Mouse (Mus musculus) liver, adult 2 months (tissue): ENCODE results near the gene Trip11. TPM values are rescaled to one million over a fixed set of nuclear protein-coding genes. Genes with fewer than 3 reads are reported as not detected.
"Not testable (repeated sequence)": the region's sequence is repeated elsewhere in the genome, so short reads cannot be mapped to it uniquely, and the experiment has no call there.

ENCODE experiments used
- DNase-seq: peaks from one replicate; pipeline ENCODE4 v3.0.0-alpha.2; 2011; ENCODE audit warnings: low read depth, low spot score; ENCODE audit errors: extremely low read depth
- H3K27ac ChIP-seq: fragments of 200-500 bp; replicated peaks from 2 replicates; pipeline ENCODE4 v1.5.1; 2012; ENCODE audit warnings: low read depth, mild to moderate bottlenecking, control low read depth, inconsistent platforms, low read length; ENCODE audit not compliant: insufficient read depth
- H3K27me3 ChIP-seq: fragments of 200-500 bp; 2 replicates; pipeline ENCODE4 v1.6.1; 2012; ENCODE audit warnings: mild to moderate bottlenecking, moderate library complexity, low read length, inconsistent platforms; ENCODE audit not compliant: control insufficient read depth, insufficient read depth
- H3K36me3 ChIP-seq: fragments of 200-500 bp; 2 replicates; pipeline ENCODE4 v1.6.1; 2012; ENCODE audit warnings: low read length, inconsistent platforms; ENCODE audit not compliant: control insufficient read depth, insufficient read depth
- H3K4me1 ChIP-seq: fragments of 200-500 bp; 2 replicates; pipeline ENCODE4 v1.6.1; 2011; ENCODE audit warnings: low read length; ENCODE audit not compliant: control insufficient read depth, insufficient read depth
- H3K4me3 ChIP-seq: fragments of 200-500 bp; 2 replicates; pipeline ENCODE4 v1.5.1; 2011; ENCODE audit warnings: low read depth, mild to moderate bottlenecking, control low read depth, low read length, moderate library complexity; ENCODE audit not compliant: insufficient read depth
- H3K79me2 ChIP-seq: fragments of 200-500 bp; 2 replicates; pipeline ENCODE4 v1.6.1; 2012; ENCODE audit warnings: inconsistent platforms, mild to moderate bottlenecking, low read length, moderate library complexity; ENCODE audit not compliant: control insufficient read depth, insufficient read depth
- H3K9ac ChIP-seq: fragments of 200-500 bp; 2 replicates; pipeline ENCODE4 v1.6.1; 2012; ENCODE audit warnings: low read depth, mild to moderate bottlenecking, control low read depth, inconsistent platforms, low read length
- CTCF ChIP-seq: fragments of 200-500 bp; IDR thresholded peaks from 2 replicates; pipeline ENCODE4 v1.5.1; 2011; ENCODE audit warnings: low read depth, low read length, control low read depth
- POLR2A ChIP-seq: fragments of 200-500 bp; IDR thresholded peaks from 2 replicates; pipeline ENCODE4 v1.6.1; 2011; ENCODE audit warnings: low read length, control low read depth; ENCODE audit not compliant: insufficient read depth; ENCODE audit errors: extremely low read depth
- WGBS: fragments of 180-500 bp; shearing (Covaris S2); methylation state at CpG from one replicate; pipeline ENCODE4 v1.1.7; 2018; 5-methylcytosine and 5-hydroxymethylcytosine counted together
- polyA plus RNA-seq: library from polyadenylated mRNA; depleted of rRNA; stranded (reverse); fragments of >200 nt; gene quantifications from 2 replicates; pipeline ENCODE4 v1.2.3, GENCODE M21; 2012; rRNA removed
- total RNA-seq: library from RNA; depleted of rRNA; stranded (reverse); fragments of >200 nt; gene quantifications from 2 replicates; pipeline ENCODE4 v1.2.3, GENCODE M21; 2014; rRNA removed

The Trip11 gene
- total RNA-seq (12.4 and 14.8 TPM in 2 replicates), polyA plus RNA-seq (1.9 and 2.5 TPM in 2 replicates)

DNA sequence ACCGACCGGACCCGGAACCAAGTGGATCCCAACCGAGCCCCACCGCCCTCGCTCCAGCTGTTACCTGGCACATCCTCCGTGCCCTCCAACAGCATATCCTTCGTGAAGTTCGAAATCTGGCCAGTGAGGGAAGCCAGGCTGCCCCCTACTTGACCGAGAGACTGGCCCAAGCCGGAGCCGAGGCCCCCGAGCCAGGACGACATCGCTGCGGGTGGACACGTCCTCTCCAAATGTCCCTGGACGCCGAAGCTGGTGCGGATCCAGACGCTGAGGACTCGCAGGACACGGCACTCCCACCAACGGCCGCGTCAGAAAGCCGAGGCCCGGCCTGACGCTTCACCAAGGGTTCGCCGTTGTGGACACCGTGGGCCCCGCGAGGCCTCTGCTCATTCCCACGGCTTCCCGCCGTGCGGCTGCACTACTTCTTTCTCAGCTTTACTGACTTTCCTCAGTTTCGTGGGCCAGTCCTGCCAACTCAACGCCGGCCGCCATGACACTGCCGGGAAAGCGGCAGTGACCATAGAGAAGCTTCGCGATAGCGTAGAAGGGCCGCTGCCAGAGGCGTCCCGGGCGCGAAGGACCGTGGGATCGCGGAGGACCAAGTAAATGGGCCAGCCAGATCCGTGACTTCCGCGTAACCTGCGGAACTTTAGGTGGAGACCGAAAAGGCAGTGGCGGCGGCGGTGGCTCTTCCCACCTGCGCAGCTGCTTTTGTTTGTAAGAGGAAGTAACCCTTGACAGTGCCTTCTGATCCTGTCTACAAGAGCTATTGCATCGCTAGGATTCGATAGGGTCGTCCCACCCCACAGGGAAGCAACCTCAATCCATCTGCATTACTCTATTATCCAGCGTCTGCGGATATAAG is at the start of gene Trip11:
TSS of gene Trip11 (minus strand) at position 642 of the 865 bp plus-strand sequence.
- under 1% methylated on average over 69 of the region's 69 CpGs for WGBS
- H3K4me3 ChIP-seq, result peak within 1 kb of the TSS; percentile 93
- H3K36me3 ChIP-seq, result 0 out of 2 replicates have a peak, but pooled peaks cover 4% of the 10 kb centered on the region
- H3K4me1 ChIP-seq, result peaks cover 8% of the 10 kb centered on the region
- H3K27ac ChIP-seq, result peak within 1 kb of the TSS; percentile 92
- peaks cover 24% of the 10 kb centered on the region for H3K79me2 ChIP-seq
- peak; percentile 86 for DNase-seq
- no peaks in the 10 kb centered on the region for H3K27me3 ChIP-seq
- H3K9ac ChIP-seq, result peak within 1 kb of the TSS; percentile 94
- TF ChIP-seq CTCF (no peak), POLR2A (peak; percentile 62)

DNA sequence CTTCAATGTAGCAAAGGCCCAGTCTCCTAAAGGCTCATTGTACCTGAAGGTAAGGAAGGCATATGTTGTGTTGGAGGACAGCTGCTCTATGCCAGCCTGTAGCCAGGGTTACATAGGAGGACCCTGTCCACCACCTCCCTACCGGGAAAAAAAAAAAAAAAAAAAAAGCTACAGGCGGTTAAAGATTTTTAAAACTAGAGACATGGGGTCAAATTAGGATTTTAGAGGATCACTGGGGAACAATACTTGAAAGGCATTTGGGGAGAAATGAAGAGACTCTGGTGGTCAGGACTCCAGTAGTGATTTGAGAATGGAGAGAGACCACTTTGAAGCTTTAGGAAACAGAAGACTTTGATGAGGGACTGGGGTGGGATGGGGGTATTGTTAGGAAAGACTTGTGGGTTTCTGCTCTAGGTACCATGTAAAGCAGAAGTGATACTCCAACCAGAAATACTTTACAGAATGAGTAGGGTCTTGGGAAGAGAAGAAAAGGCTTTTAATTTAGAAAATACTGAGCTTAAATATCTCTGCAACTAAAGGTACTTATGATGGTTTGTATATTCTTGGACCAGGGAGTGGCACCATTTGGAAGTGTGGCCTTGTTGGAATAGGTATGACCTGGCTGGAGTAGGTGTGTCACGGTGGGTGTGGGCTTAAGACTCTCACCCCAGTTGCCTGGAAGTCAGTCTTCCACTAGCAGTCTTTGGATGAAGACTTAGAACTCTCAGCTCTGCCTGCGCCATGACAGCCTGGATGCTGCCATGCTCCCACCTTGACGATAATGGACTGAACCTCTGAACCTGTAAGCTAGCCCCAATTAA is 46.1 kb upstream of the Trip11 start:
- not testable (repeated sequence) for H3K36me3 ChIP-seq, H3K4me1 ChIP-seq, H3K27ac ChIP-seq, DNase-seq, H3K27me3 ChIP-seq, H3K9ac ChIP-seq, H3K79me2 ChIP-seq
- H3K4me3 ChIP-seq, result 0 out of 2 replicates have a peak overlapping the region, but pooled peaks have one; percentile 21
- 93% methylated on average over 5 of the region's 5 CpGs for WGBS

- H3K79me2 ChIP-seq, result peaks cover 5% of the 10 kb centered on the region; the same call in 1 of the 2 replicates
- DNase-seq, result no peak
- no peaks in the 10 kb centered on the region for H3K36me3 ChIP-seq
- WGBS, result 39% methylated on average over 9 of the region's 9 CpGs
- H3K27me3 ChIP-seq, result no peaks in the 10 kb centered on the region
- H3K9ac ChIP-seq, result no peak overlapping the region
- peak overlapping the region; percentile 21; the same call in 1 of the 2 replicates for H3K4me3 ChIP-seq
- peaks cover 9% of the 10 kb centered on the region for H3K4me1 ChIP-seq
- no peak overlapping the region for H3K27ac ChIP-seq
- TF ChIP-seq POLR2A (no peak), CTCF (no peak)
Observed at GRCm38 (mm10) chr12:101958556-101958955, 45.5 kb upstream of the Trip11 start.

DNA sequence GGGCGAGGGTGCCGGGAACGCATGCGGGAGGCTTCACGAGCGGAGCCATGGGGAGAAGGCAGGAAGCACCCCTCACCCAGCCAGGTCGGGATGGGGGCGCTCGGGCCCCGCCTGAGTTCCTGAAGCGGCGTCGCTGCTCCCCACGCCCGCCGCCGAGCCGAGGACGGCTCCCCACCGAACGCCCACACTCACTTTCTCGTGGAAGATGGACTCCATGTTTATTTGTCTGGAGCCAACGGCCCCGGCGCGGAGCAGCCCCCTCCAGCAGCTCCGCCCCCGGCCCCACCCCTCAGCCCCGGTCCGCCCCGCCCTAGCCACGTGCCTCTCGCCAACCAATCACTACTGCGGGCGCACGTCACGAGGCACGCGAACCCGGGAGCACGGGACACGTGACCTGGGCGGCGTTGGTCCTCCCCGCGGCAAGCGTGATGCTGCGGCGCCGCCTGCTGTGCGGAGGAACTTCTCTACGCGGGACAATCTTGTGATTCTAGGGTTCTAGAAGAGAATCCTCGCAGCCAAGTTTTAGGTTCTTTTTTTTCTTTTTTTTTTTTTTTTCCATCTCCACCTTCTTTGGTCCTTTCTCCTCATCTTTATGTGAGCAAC is 45.0 kb upstream of the Trip11 start, which contains the start of gene Atxn3:
TSS of gene Atxn3 (minus strand) at position 305 of the 603 bp plus-strand sequence.
- Histone ChIP-seq H3K27ac (peak within 1 kb of the TSS; percentile 52), H3K9ac (peak within 1 kb of the TSS; percentile 89), H3K36me3 (no peaks in the 10 kb centered on the region), H3K79me2 (peaks cover 5% of the 10 kb centered on the region; the same call in 1 of the 2 replicates), H3K27me3 (no peaks in the 10 kb centered on the region), H3K4me1 (peaks cover 9% of the 10 kb centered on the region), H3K4me3 (peak within 1 kb of the TSS; percentile 86)
- peak; percentile 80 for DNase-seq
- under 1% methylated on average over 54 of the region's 54 CpGs for WGBS
- TF ChIP-seq POLR2A, result peak; percentile 43; the same call in 1 of the 2 replicates
- TF ChIP-seq CTCF, result peak; percentile 87

DNA sequence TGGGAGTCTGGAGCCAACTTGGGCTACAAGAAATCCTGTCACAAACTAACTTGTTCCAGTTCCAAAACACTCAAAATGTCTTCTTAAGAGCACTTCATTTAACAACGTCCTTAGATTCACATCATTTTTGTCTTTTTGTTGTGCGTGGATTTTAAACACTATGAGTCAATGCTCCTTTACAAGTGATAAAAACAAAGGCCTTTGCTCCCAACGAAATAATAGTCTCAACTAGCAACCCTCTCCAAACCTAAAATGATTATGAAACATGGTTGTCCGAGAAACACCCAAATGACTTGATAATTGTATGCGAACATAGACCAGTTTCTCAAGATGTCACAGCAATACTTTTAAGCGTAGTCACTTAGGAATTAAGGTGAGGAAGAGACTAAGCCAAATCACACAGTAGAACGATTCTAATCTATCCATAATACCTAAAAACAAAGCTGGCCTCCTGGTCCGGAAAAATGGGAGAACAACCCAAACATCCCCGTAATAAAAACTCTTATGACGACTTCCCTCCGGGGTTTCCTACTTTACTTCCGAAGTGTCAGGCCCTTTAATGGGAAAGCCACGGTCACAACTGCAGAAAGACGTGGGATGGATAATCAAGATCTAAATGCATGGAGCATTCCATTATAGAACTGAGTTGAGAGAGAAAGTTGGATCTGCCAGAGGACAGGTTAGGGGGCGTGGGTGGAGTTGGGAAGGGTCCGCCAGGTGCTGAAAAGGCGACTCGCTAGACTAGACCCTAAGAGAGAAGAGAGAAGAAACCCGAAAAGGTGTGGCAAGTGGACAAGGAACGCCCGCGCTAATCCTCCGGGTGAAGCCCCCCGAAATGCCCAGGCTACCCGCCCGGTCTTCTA is 44.2 kb upstream of the Trip11 start:
- peak overlapping the region; percentile 86 for H3K4me3 ChIP-seq
- peaks cover 5% of the 10 kb centered on the region; the same call in 1 of the 2 replicates for H3K79me2 ChIP-seq
- H3K36me3 ChIP-seq, result no peaks in the 10 kb centered on the region
- no peak for TF ChIP-seq CTCF
- no peak for TF ChIP-seq POLR2A
- H3K27me3 ChIP-seq, result no peaks in the 10 kb centered on the region
- H3K4me1 ChIP-seq, result peaks cover 9% of the 10 kb centered on the region
- H3K27ac ChIP-seq, result peak overlapping the region; percentile 52
- peak; percentile 24 for DNase-seq
- H3K9ac ChIP-seq, result peak overlapping the region; percentile 89
- WGBS, result 8% methylated on average over 26 of the region's 26 CpGs

DNA sequence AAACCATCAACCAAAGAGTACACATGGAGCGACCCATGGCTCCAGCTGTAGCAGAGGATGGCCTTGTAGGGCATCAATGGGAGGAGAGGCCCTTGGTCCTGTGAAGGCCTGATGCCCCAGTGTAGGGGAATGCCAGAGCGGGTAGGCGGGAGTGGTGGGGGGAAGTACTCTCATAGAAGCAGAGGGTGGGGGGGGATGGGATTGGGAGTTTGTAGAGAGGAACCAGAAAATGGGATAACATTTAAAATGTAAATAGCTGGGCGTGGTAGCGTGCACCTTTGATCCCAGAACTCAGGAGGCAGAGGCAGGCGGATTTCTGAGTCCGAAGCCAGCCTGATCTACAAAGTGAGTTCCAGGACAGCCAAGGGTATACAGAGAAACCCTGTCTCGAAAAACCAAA is 42.8 kb upstream of the Trip11 start:
- not testable (repeated sequence) for H3K79me2 ChIP-seq, H3K9ac ChIP-seq, H3K36me3 ChIP-seq, H3K27me3 ChIP-seq, DNase-seq, H3K27ac ChIP-seq, H3K4me1 ChIP-seq, H3K4me3 ChIP-seq
- WGBS, result 95% methylated on average over 8 of the region's 8 CpGs
